Mouse (Mus musculus) C2C12 (cell line): ENCODE measurements around the gene Rnf220.
A peak's percentile ranks its signal among the peaks of the same experiment; 100 is the strongest.

Experiments used
- CEBPB ChIP-seq: IDR thresholded peaks from one replicate; pipeline ENCODE4 v1.6.1; 2011; ENCODE audit warnings: low read depth, mild to moderate bottlenecking, control low read depth, moderate library complexity
- CTCF ChIP-seq: IDR thresholded peaks from one replicate; pipeline ENCODE4 v1.5.1; 2011; ENCODE audit not compliant: control insufficient read depth, insufficient read depth, insufficient read length
- MYOD1 ChIP-seq: IDR thresholded peaks from one replicate; pipeline ENCODE4 v1.6.1; 2011; ENCODE audit warnings: low read depth; ENCODE audit not compliant: control insufficient read depth, insufficient read length

DNA sequence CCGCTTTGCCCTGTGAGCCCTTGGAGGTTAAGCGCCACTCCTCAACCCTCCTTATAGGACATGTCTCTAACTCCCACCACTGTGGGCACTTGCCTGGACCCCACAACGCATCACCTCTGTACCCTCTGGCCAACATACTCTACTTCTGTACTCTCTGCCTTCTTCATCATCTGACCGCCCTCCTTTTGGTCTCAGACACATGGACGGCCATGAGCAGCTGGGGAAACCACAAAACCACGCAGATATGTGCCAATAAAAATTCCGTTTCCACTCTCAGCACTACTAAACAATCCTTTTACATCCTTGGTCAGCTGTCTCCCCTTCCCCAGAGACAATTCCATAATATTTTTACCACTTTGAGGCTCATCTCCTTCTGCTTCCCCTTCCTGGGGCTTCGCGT, 178.3 kb downstream of the Rnf220 start:
- TF ChIP-seq CEBPB (no peak), MYOD1 (peak; percentile 99), CTCF (no peak)
